Mouse (Mus musculus) small intestine, adult 2 months (tissue): Measurements from ENCODE around the gene Ubash3a.

Source experiments
- CTCF ChIP-seq: fragments of 200-500 bp; IDR thresholded peaks from 2 replicates; pipeline ENCODE4 v1.5.1; 2012; ENCODE audit warnings: low read depth, mild to moderate bottlenecking, control low read depth, inconsistent platforms, low read length, moderate library complexity, mixed read lengths; ENCODE audit not compliant: insufficient replicate concordance, insufficient read length; ENCODE audit errors: extremely low read depth
- POLR2A ChIP-seq: fragments of 200-500 bp; IDR thresholded peaks from 2 replicates; pipeline ENCODE4 v1.6.1; 2012; ENCODE audit warnings: low read depth, mild to moderate bottlenecking, control low read depth, inconsistent platforms, low read length, moderate library complexity

DNA sequence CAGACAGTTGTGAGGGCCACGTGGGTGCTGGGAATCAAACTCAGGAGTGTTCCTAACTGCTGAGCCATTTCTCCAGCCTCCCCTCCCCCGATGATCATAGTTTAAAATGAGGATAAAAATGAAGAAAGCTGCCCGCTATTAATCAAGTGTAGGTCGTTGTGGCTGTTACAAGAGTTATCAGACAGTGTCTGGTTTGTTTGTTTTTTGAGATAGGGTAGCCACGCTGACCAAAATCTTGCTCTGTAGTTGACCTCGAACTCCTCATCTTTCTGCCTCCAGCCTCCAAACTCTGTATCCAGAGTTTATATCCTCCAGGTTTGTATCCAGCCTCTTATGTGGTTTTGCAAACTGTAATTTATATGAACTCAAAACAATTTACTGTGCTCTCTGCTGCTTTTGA lies 72.6 kb downstream of the Ubash3a start:
- TF ChIP-seq POLR2A = no peak
- TF ChIP-seq CTCF = no peak
